Mouse (Mus musculus): Measurements from ENCODE around the gene Fndc10. TPM values are rescaled to one million over a fixed set of nuclear protein-coding genes. Genes with fewer than 3 reads are reported as not detected.
"Not testable (repeated sequence)": the region's sequence is repeated elsewhere in the genome, so short reads cannot be mapped to it uniquely, and the experiment has no call there.

Gene Fndc10
- polyA plus RNA-seq, 1 experiment from 2014 or later, result 1.4 TPM

DNA sequence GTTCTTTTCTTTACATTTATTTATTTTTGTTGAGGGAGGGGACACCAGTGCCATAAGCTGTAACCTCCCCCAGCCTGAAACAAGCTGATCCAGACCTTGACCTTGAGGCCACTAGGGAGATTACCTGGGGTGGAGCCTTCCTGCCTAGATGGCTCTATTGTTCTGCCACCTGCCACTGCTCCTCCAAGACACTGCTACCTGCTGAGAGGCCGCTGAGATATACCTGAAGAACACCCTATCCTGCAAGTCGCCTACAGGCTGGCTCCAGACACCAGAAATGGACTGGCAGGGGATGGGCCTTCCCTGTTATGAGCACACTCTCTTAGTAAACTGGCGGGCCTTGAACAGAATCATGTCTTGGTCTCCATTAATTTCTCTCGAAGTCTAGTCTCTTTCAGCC is 23.9 kb upstream of the Fndc10 start:
- not testable (repeated sequence) for H3K4me1 ChIP-seq (ENCODE audit: control insufficient read depth, insufficient read depth, low read length); H3K27ac ChIP-seq (ENCODE audit: low read depth, low read length); ATAC-seq (replicated peaks; ENCODE audit: insufficient number of reproducible peaks, low FRiP score, low TSS enrichment); H3K4me3 ChIP-seq (ENCODE audit: low read depth, low read length); H3K36me3 ChIP-seq (ENCODE audit: control insufficient read depth, insufficient read depth, low read length); H3K4me2 ChIP-seq; H3K27me3 ChIP-seq (ENCODE audit: control insufficient read depth, insufficient read depth, low read length); H3K9me3 ChIP-seq (replicated peaks; ENCODE audit: control insufficient read depth, low read length); H3K9ac ChIP-seq (ENCODE audit: low read depth, low read length)
- WGBS (ENCODE audit: insufficient replicate concordance), result 62% methylated on average over 4 of the region's 4 CpGs

DNA sequence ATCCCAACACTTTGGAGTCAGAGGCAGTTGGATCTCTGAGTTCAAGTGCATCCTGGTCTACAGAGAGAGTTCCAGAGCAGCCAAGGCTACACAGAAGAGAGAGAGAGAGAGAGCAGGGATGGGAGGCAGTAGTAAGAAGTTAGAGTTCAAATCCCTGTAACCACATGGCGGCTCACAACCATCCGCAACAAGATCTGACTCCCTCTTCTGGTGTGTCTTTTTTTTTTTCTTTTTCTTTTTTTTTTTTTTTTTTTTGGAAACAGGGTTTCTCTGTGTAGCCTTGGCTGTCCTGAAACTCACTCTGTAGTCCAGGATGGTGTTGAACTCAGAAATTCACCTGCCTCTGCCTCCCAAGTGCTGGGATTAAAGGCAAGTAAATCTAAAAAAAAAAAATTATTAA is 22.1 kb upstream of the Fndc10 start:
- WGBS (ENCODE audit: insufficient replicate concordance), result 53% methylated on average over 2 of the region's 2 CpGs
- Histone ChIP-seq H3K4me1 (ENCODE audit: control insufficient read depth, insufficient read depth, low read length) (peaks cover 6% of the 10 kb centered on the region), H3K27ac (ENCODE audit: low read depth, low read length) (no peak overlapping the region), H3K4me3 (ENCODE audit: low read depth, low read length) (no peak overlapping the region), H3K36me3 (ENCODE audit: control insufficient read depth, insufficient read depth, low read length) (no peaks in the 10 kb centered on the region), H3K4me2 (no peak overlapping the region), H3K27me3 (ENCODE audit: control insufficient read depth, insufficient read depth, low read length) (no peaks in the 10 kb centered on the region), H3K9ac (ENCODE audit: low read depth, low read length) (no peak overlapping the region), H3K9me3 (replicated peaks; ENCODE audit: control insufficient read depth, low read length) (no peaks in the 10 kb centered on the region)
- ATAC-seq (replicated peaks; ENCODE audit: insufficient number of reproducible peaks, low FRiP score, low TSS enrichment), result no peak

DNA sequence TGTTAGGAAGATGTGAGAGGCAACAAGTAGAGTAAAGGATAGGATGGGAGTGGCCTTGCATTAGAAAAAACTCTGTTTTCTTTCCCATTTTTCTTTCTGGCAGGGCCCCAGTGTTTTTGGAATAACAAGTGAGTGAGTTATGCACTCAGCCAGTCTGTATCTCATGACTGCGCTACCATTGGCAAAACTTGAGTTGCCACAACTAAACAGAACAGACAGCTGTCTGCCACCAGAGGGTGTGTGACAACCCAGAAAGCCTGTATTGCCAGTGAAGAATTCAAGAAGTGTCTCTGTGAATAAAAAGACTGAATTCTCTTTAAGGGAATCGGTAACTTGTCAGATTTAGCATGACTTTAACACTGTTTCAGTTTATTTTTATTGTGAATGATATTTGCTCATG is 18.2 kb upstream of the Fndc10 start:
- 79% methylated on average over 2 of the region's 2 CpGs for WGBS (ENCODE audit: insufficient replicate concordance)
- H3K9ac ChIP-seq (ENCODE audit: low read depth, low read length), result no peak overlapping the region
- ATAC-seq (replicated peaks; ENCODE audit: insufficient number of reproducible peaks, low FRiP score, low TSS enrichment), result no peak

DNA sequence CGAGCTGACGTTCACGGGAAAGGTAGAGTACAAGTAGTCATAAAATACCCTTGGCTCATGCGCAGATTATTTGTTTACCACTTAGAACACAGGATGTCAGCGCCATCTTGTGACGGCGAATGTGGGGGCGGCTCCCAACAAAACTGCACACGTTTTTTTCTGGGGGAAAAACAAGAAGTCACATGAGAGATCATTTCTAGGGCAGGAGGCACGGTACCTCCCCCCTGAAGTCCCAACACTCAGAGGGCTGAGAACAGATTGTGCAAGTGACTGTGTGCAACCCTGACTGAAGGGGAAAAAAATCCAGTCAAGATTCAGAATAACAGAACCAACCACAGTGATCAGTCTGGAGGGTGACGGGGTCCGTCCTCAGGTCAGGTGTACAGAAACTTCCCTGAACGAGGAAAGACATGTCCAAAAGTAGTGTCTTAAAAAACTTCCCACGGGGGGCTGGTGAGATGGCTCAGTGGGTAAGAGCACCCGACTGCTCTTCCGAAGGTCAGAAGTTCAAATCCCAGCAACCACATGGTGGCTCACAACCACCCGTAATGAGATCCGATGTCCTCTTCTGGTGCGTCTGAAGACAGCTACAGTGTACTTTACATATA is 10.4 kb upstream of the Fndc10 start:
- not testable (repeated sequence) for H3K9ac ChIP-seq (ENCODE audit: low read depth, low read length); H3K4me2 ChIP-seq; ATAC-seq (replicated peaks; ENCODE audit: insufficient number of reproducible peaks, low FRiP score, low TSS enrichment); H3K4me1 ChIP-seq (ENCODE audit: control insufficient read depth, insufficient read depth, low read length); H3K4me3 ChIP-seq (ENCODE audit: low read depth, low read length); H3K27me3 ChIP-seq (ENCODE audit: control insufficient read depth, insufficient read depth, low read length); H3K36me3 ChIP-seq (ENCODE audit: control insufficient read depth, insufficient read depth, low read length); H3K27ac ChIP-seq (ENCODE audit: low read depth, low read length); H3K9me3 ChIP-seq (replicated peaks; ENCODE audit: control insufficient read depth, low read length)
- WGBS (ENCODE audit: insufficient replicate concordance), result 83% methylated on average over 16 of the region's 19 CpGs

More for the DNA sequence above, 18.2 kb upstream of the Fndc10 start:
- Histone ChIP-seq H3K27ac (ENCODE audit: low read depth, low read length) (no peak overlapping the region), H3K27me3 (ENCODE audit: control insufficient read depth, insufficient read depth, low read length) (no peaks in the 10 kb centered on the region), H3K36me3 (ENCODE audit: control insufficient read depth, insufficient read depth, low read length) (no peaks in the 10 kb centered on the region), H3K4me1 (ENCODE audit: control insufficient read depth, insufficient read depth, low read length) (no peaks in the 10 kb centered on the region), H3K9me3 (replicated peaks; ENCODE audit: control insufficient read depth, low read length) (no peaks in the 10 kb centered on the region), H3K4me2 (no peak overlapping the region), H3K4me3 (ENCODE audit: low read depth, low read length) (no peak overlapping the region)

DNA sequence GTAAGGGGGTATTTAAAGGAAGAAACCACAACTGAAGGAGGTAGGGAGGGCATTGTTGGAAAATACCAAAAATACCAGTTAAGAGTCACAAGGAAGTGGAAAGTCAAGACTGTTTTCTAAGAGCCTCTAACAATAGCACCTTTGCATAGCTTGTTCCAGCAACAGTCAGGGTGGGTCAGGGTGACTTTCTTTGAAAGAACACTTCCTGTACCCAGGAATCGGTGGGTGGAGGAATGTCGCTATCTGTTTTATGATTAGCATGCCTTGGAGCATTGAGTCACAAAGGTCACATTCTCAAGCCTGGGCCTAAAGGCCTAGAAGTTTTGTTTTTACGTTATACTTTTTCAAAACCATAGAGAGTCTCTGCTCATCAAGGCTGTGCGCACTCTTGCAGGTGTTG is 6.4 kb upstream of the Fndc10 start:
- not testable (repeated sequence) for H3K36me3 ChIP-seq (ENCODE audit: control insufficient read depth, insufficient read depth, low read length); H3K4me2 ChIP-seq; H3K4me1 ChIP-seq (ENCODE audit: control insufficient read depth, insufficient read depth, low read length); H3K9me3 ChIP-seq (replicated peaks; ENCODE audit: control insufficient read depth, low read length); H3K9ac ChIP-seq (ENCODE audit: low read depth, low read length); H3K27me3 ChIP-seq (ENCODE audit: control insufficient read depth, insufficient read depth, low read length); ATAC-seq (replicated peaks; ENCODE audit: insufficient number of reproducible peaks, low FRiP score, low TSS enrichment); H3K27ac ChIP-seq (ENCODE audit: low read depth, low read length); H3K4me3 ChIP-seq (ENCODE audit: low read depth, low read length)
- WGBS (ENCODE audit: insufficient replicate concordance), result 64% methylated on average over 4 of the region's 4 CpGs

DNA sequence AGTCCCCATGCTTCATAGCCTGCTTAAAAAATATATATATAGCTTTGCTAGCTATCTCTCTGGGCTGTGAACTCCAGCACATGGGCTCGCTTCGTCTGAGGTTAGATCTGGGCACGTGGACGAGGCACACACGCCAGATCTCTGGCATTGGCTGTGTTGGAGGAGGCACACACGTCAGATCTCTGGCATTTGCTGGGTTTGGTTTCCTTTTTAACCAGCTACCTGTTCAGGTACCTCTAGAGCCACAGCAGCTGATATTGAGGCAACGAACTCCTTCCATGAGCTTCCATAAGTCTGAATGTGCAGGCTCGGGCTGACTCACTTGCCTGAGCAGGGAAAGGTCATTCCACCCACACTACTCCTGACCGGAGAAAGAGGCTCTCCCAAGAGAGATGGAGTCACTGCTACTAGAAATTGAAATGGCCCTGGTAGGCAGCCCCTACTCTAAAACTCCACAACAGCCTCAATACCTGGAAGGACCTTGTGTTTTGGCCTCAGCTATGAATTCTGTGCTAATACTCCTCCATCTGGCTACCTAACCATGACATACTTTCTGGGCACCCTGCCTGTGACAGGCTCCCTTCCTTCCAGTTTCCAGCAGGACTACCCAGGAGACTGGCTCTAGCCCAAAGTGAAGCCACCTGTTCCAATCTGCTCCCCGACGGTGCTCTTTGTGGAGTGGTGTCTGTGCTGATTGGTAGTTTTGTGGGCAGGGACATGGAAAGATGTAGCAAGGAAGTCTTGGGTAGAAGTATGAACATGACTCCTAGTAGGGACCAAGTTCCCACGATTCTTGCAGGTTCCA is 3.4 kb upstream of the Fndc10 start:
- Histone ChIP-seq H3K27ac (ENCODE audit: low read depth, low read length) (no peak overlapping the region), H3K4me2 (no peak overlapping the region), H3K4me1 (ENCODE audit: control insufficient read depth, insufficient read depth, low read length) (no peaks in the 10 kb centered on the region), H3K9me3 (replicated peaks; ENCODE audit: control insufficient read depth, low read length) (no peaks in the 10 kb centered on the region), H3K9ac (ENCODE audit: low read depth, low read length) (no peak overlapping the region), H3K27me3 (ENCODE audit: control insufficient read depth, insufficient read depth, low read length) (peaks cover 21% of the 10 kb centered on the region), H3K36me3 (ENCODE audit: control insufficient read depth, insufficient read depth, low read length) (no peaks in the 10 kb centered on the region), H3K4me3 (ENCODE audit: low read depth, low read length) (no peak overlapping the region)
- WGBS (ENCODE audit: insufficient replicate concordance), result 76% methylated on average over 12 of the region's 12 CpGs
- ATAC-seq (replicated peaks; ENCODE audit: insufficient number of reproducible peaks, low FRiP score, low TSS enrichment), result no peak

- H3K27me3 ChIP-seq (ENCODE audit: control insufficient read depth, insufficient read depth, low read length), result peaks cover 24% of the 10 kb centered on the region
- ATAC-seq (replicated peaks; ENCODE audit: insufficient number of reproducible peaks, low FRiP score, low TSS enrichment), result no peak
- WGBS (ENCODE audit: insufficient replicate concordance), result 92% methylated on average over 3 of the region's 3 CpGs
- no peak overlapping the region for H3K4me3 ChIP-seq (ENCODE audit: low read depth, low read length)
- no peak overlapping the region for H3K27ac ChIP-seq (ENCODE audit: low read depth, low read length)
- no peak overlapping the region for H3K4me2 ChIP-seq
- H3K9me3 ChIP-seq (replicated peaks; ENCODE audit: control insufficient read depth, low read length), result no peaks in the 10 kb centered on the region
- no peaks in the 10 kb centered on the region for H3K4me1 ChIP-seq (ENCODE audit: control insufficient read depth, insufficient read depth, low read length)
- no peaks in the 10 kb centered on the region for H3K36me3 ChIP-seq (ENCODE audit: control insufficient read depth, insufficient read depth, low read length)
- H3K9ac ChIP-seq (ENCODE audit: low read depth, low read length), result no peak overlapping the region
Observed at GRCm38 (mm10) chr4:155692421-155692820, 1.7 kb upstream of the Fndc10 start.

DNA sequence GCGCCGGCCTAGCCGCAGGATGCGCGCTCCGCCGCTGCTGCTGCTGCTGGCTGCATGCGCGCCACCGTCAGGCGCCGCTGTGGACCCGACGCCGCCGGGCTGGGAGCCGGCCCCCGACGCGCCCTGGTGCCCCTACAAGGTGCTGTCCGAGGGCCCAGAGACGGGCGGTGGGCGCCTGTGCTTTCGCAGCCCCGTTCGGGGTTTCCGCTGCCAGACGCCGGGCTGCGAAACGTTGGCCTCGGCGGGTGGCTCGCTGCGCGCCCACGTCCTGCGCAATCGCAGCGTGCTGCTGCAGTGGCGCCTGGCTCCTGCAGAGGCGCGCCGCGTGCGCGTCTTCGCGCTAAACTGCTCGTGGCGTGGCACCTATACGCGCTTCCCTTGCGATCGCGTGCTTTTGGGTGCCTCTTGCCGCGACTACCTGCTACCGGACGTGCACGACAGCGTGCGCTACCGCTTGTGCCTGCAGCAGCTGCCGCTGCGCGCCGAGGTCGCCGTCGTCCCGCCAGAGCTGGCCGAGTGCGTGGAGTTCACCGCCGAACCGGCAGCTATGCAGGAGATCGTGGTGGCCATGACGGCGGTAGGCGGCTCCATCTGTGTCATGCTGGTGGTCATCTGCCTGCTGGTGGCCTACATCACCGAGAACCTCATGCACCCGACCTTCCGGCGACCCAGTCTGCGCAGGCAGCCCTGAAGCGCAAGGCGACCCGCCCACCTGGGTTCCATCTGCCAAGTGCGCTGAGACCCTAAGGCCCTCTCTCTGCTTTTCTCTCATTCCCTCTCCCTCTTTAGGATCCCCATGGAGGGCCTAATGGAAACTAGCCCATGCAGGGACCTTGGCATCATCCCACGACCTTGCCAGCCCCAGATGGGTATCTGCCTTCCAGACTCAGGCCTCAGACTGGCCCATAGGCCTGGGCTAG is 600 bp downstream of the Fndc10 start:
- under 1% methylated on average over 92 of the region's 92 CpGs for WGBS (ENCODE audit: insufficient replicate concordance)
- peak; percentile 51; the same call in 1 of the 2 replicates for ATAC-seq (replicated peaks; ENCODE audit: insufficient number of reproducible peaks, low FRiP score, low TSS enrichment)
- no peak overlapping the region for H3K27ac ChIP-seq (ENCODE audit: low read depth, low read length)

More for the DNA sequence above, 600 bp downstream of the Fndc10 start:
- Histone ChIP-seq H3K4me3 (ENCODE audit: low read depth, low read length) (peak overlapping the region; percentile 78), H3K36me3 (ENCODE audit: control insufficient read depth, insufficient read depth, low read length) (no peaks in the 10 kb centered on the region), H3K27me3 (ENCODE audit: control insufficient read depth, insufficient read depth, low read length) (peaks cover 24% of the 10 kb centered on the region), H3K4me2 (peak overlapping the region; percentile 89), H3K9ac (ENCODE audit: low read depth, low read length) (peak overlapping the region; percentile 69), H3K4me1 (ENCODE audit: control insufficient read depth, insufficient read depth, low read length) (no peaks in the 10 kb centered on the region), H3K9me3 (replicated peaks; ENCODE audit: control insufficient read depth, low read length) (no peaks in the 10 kb centered on the region)
